Mouse (Mus musculus) lung, postnatal 0 days (tissue): ENCODE measurements around the gene Numa1.

Experiments
- CTCF ChIP-seq: IDR thresholded peaks from 2 replicates; pipeline ENCODE4 v1.5.1; 2016; ENCODE audit warnings: antibody characterized with exemption, mild to moderate bottlenecking
- EP300 ChIP-seq: IDR thresholded peaks from 2 replicates; pipeline ENCODE4 v1.6.1; 2016; ENCODE audit warnings: antibody characterized with exemption, mild to moderate bottlenecking, control low read depth

- TF ChIP-seq CTCF (peak; percentile 94), EP300 (no peak)
Measured at GRCm38 (mm10) chr7:101918071-101918470, 15.8 kb upstream of the Numa1 start.
